Mouse (Mus musculus): ENCODE data around the gene Stoml3. TPM values are rescaled to one million over a fixed set of nuclear protein-coding genes. Genes with fewer than 3 reads are reported as not detected.

The Stoml3 gene
- total RNA-seq, 2 experiments from 2014 or later: not detected

Other genes with a start within 250 kb of the Stoml3 start
- 1 to 10 TPM; 5.7 to 6.9 TPM for gene Nhlrc3, start 25.3 kb upstream of the Stoml3 start, total RNA-seq (2021)
- 10 to 100 TPM; 10.9 to 12.0 TPM for gene Proser1, start 25.0 kb upstream of the Stoml3 start, total RNA-seq (2021)
- gene Frem2, start 168.7 kb downstream of the Stoml3 start, total RNA-seq (2021): 10 to 100 TPM; 14.6 to 15.0 TPM